25 mouse cellular contexts compared by ENCODE assay signal in the genomic region with DNA sequence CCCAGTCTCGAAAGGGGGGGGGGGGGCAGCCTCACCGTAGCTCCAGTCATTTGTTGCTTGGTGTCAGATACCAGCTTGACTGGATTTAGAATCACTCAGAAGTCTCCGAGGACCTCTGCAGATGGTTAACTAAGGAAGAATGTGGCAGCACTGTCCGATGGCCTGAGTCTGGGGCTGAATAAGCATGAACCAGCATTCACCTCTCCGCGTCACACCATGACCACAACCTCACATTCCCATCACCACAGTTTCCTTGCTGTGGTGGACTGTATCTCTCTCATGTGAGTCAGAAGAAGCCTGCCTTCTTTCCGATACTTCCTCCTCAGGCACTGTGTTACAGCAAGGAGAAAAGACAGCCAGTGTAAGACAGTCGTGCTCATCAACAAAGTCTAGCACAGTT. TPM values are rescaled to one million over a fixed set of nuclear protein-coding genes. Genes with fewer than 3 reads are reported as not detected.
DNase-seq lines count a peak whose midpoint lies in the region; ATAC-seq and TF ChIP-seq lines count a peak whose summit lies in the region.
"Had no signal": no experiment of that assay in that cellular context is flagged by ENCODE, and none has a peak within 500 bp of the region (broad histone marks: within the 10 kb centered on the region; RNA-seq: fewer than 3 reads in every experiment).

No protein-coding gene starts in this region.

- no peaks in the 10 kb centered on the region for H3K27me3 ChIP-seq in CH12.LX (replicated peaks)
- H3K27me3 ChIP-seq: embryonic facial prominence, embryonic 13.5 days; hindbrain, embryonic 13.5 days; limb, embryonic 12.5 days; stomach, embryonic 15.5 days had no signal

- TF ChIP-seq CTCF in CH12.LX (conservative IDR thresholded peaks at IDR 0.05 in 1 of 2, IDR thresholded peaks at IDR 0.05 in 1 of 2; ENCODE audit: low read depth in 2 of 2, low read length in 2 of 2), result no peak

- no peak for TF ChIP-seq RAD21 in CH12.LX (IDR thresholded peaks at IDR 0.05; ENCODE audit: low read depth, low read length)

- ATAC-seq in neutrophil, adult 5-6 weeks (ENCODE audit: extremely low read depth, insufficient number of reproducible peaks, low FRiP score, poor library complexity, severe bottlenecking), result peak; percentile 89
- ATAC-seq: forebrain, embryonic 16.5 days; inflammation-experienced regulatory T-cells, adult 6 months; liver, embryonic 12.5 days had no signal

- H3K9me3 ChIP-seq in CH12.LX (replicated peaks; ENCODE audit: low read length), result no peaks in the 10 kb centered on the region
- H3K9me3 ChIP-seq: embryonic facial prominence, embryonic 13.5 days; heart, embryonic 10.5 days; hindbrain, embryonic 13.5 days; limb, embryonic 12.5 days; liver, embryonic 12.5 days; midbrain, embryonic 12.5 days; stomach, embryonic 15.5 days had no signal

- peak; percentile 59 for DNase-seq in kidney, adult 9 months
- no peak for DNase-seq in kidney, adult 11 months
- DNase-seq in CH12.LX (ENCODE audit: extremely low read depth), result no peak
- DNase-seq in B cell, adult 2 months, result no peak
- no peak for DNase-seq in c-Kit-positive CD71-positive TER-119-positive erythroid progenitor cells, embryonic 14.5 days (ENCODE audit: low spot score)
- no peak for DNase-seq in lung, adult 18-20 months
- DNase-seq: cerebellum, postnatal 10 days; gastrocnemius, postnatal 36 days; heart, postnatal 10 days; lung, embryonic 14.5 days; lung, postnatal 36 days; right cerebral cortex, postnatal 14 days; thymus, adult 18-20 months; thymus, postnatal 4 days had no signal

- no peak for TF ChIP-seq EP300 in CH12.LX (IDR thresholded peaks at IDR 0.05; ENCODE audit: low read length)

- dilution Hi-C loops in CH12.LX (cut with MboI; ENCODE audit: extremely low pct_ligation_motif_present, extremely low pct_unique_long_range_greater_than_20kb, low sequenced_read_pairs), result no loop called here

- no peak overlapping the region for H3K9ac ChIP-seq in CH12.LX (ENCODE audit: insufficient read depth, low read depth)
- H3K9ac ChIP-seq: embryonic facial prominence, embryonic 13.5 days; hindbrain, embryonic 13.5 days; limb, embryonic 12.5 days; liver, embryonic 12.5 days; lung, embryonic 14.5 days; midbrain, embryonic 12.5 days; stomach, embryonic 15.5 days had no signal

- no peak overlapping the region for H3K4me2 ChIP-seq in CH12.LX (ENCODE audit: insufficient read depth, low read depth, poor library complexity, severe bottlenecking)
- H3K4me2 ChIP-seq: embryonic facial prominence, embryonic 13.5 days; hindbrain, embryonic 13.5 days; limb, embryonic 12.5 days; liver, embryonic 12.5 days; lung, embryonic 14.5 days; midbrain, embryonic 12.5 days; stomach, embryonic 15.5 days had no signal

- H3K79me2 ChIP-seq in CH12.LX (replicated peaks; ENCODE audit: control insufficient read depth, extremely low read depth, insufficient read depth, poor library complexity, severe bottlenecking), result no peaks in the 10 kb centered on the region
- no peaks in the 10 kb centered on the region for H3K79me2 ChIP-seq in macrophage (ENCODE audit: inconsistent target)

- H3K36me3 ChIP-seq in CH12.LX (replicated peaks in 1 of 2; ENCODE audit: control insufficient read depth in 1 of 2, insufficient read depth in 1 of 2, low read length in 1 of 2) (no peaks in the 10 kb centered on the region), macrophage (ENCODE audit: inconsistent target) (no peaks in the 10 kb centered on the region)
- H3K36me3 ChIP-seq: embryonic facial prominence, embryonic 13.5 days; heart, embryonic 10.5 days; limb, embryonic 12.5 days; liver, embryonic 12.5 days; midbrain, embryonic 12.5 days; stomach, embryonic 15.5 days had no signal

- H3K4me1 ChIP-seq in CH12.LX (ENCODE audit: control insufficient read depth in 1 of 2, insufficient read depth in 2 of 2), result peaks cover 0 to 1% of the 10 kb centered on the region in 2 experiments; a peak in 2 of 4 replicates
- H3K4me1 ChIP-seq: embryonic facial prominence, embryonic 13.5 days; midbrain, embryonic 12.5 days had no signal

- in situ Hi-C loops in CH12.LX (cut with MboI; ENCODE audit: low pct_ligation_motif_present, low pct_unique_long_range_greater_than_20kb, low sequenced_read_pairs), result loop anchor here (25.0 kb wide), 1 partner anchor 372 kb away; the partner anchor contains the start of gene Slc2a8

- no peak for TF ChIP-seq POLR2A in CH12.LX (IDR thresholded peaks at IDR 0.05; ENCODE audit: low read depth, low read length)

- H3K27ac ChIP-seq in CH12.LX (ENCODE audit: insufficient read depth, low read depth), result no peak overlapping the region
- H3K27ac ChIP-seq in macrophage, result 0 out of 2 replicates have a peak overlapping the region, but pooled peaks have one; percentile 0
- H3K27ac ChIP-seq: embryonic facial prominence, embryonic 13.5 days; heart, embryonic 10.5 days; hindbrain, embryonic 13.5 days; limb, embryonic 12.5 days; liver, embryonic 12.5 days; midbrain, embryonic 12.5 days; stomach, embryonic 15.5 days had no signal

- 23% methylated on average over 8 of the region's 8 CpGs for WGBS in macrophage (ENCODE audit: missing documents)

- no peak overlapping the region for H3K4me3 ChIP-seq in CH12.LX (replicated peaks in 1 of 3; ENCODE audit: low read depth in 2 of 3, low read length in 2 of 3, poor library complexity in 1 of 3)
- H3K4me3 ChIP-seq in macrophage (ENCODE audit: inconsistent target), result no peak overlapping the region
- H3K4me3 ChIP-seq: embryonic facial prominence, embryonic 13.5 days; heart, embryonic 10.5 days; hindbrain, embryonic 13.5 days; limb, embryonic 12.5 days; liver, embryonic 12.5 days; midbrain, embryonic 12.5 days; stomach, embryonic 15.5 days had no signal

TF ChIP-seq in CH12.LX, 34 proteins besides CTCF, POLR2A, EP300 and RAD21:
- 0 out of 2 replicates have a peak, but pooled peaks have one; percentile 15 for TF ChIP-seq BHLHE40 (IDR thresholded peaks at IDR 0.05; ENCODE audit: low read depth, low read length)
- no peak for TF ChIP-seq MXI1 (IDR thresholded peaks at IDR 0.05; ENCODE audit: low read depth, low read length)
TF ChIP-seq in CH12.LX: peak in this region for 1.

RNA-seq across cellular contexts. Expression of gene Ralgps1, which starts 12.1 kb away (rescaled TPM):
- total RNA-seq in CH12.LX (2012; rRNA removed) (1.2 and 1.5 TPM in 2 replicates), CH12.LX (2014; rRNA removed) (0.62 and 0.95 TPM in 2 replicates)
- polyA plus RNA-seq in CH12.LX (2012; ENCODE audit: insufficient read length, low read depth) (1.3 and 2.1 TPM in 2 replicates), macrophage (2018) (2.3 to 4.2 TPM (median 2.7 TPM) in 3 replicates)
- total RNA-seq in macrophage (2018; cell fraction: chromatin; rRNA removed), result 10 to 100 TPM; 15.8 to 43.8 (median 34.0) TPM
- 1 to 10 TPM; 2.6 to 5.0 (median 3.4) TPM for total RNA-seq in macrophage (2018; cell fraction: cytosol; rRNA removed)
- 10 to 100 TPM in 23 of 26 experiments, 1 to 10 TPM in 3; 7.7 to 43.4 (median 13.9) TPM for total RNA-seq in macrophage (2018; cell fraction: nucleus; rRNA removed)
- 11.9 and 13.8 TPM in 2 replicates for total RNA-seq in neutrophil, adult 5-6 weeks (2017)
